Mouse (Mus musculus): Measurements from ENCODE around the gene Elmo1.

DNA sequence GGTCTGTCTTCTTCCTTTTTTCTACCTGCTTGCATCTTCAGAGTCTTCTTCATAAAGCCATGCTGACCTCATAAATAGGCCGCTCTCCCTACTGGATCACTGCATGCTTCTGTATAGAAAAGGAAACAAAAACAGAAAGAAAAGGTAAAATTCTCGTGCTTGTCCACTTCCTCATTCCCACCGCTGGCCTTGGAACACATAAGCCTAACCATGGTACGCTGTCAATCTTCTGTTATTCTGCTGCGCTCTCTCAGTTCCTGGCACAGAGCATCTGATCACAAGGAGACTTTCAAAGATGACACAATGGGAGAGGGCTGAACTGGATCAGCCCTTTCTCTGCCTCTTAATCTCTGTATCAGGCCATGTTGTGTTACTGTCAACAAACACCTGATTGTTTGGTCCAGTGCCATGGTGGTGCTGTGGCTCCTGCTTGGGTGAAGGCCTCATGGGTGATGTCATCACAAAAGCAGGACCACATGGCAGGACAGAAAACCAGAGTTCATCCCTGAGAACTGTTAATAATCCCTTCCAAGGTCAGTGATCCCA, 17.6 kb downstream of the Elmo1 start:
- TF ChIP-seq CTCF (IDR thresholded peaks at IDR 0.05; ENCODE audit: low read depth) (no peak), EP300 (IDR thresholded peaks at IDR 0.05; ENCODE audit: low read depth) (no peak)
